Mouse (Mus musculus) MEL-GATA-1-ER (cell line): ENCODE data around the gene Was.
"Not testable (repeated sequence)": the region's sequence is repeated elsewhere in the genome, so short reads cannot be mapped to it uniquely, and the experiment has no call there.

ENCODE experiments used
- DNase-seq: peaks from one replicate; pipeline ENCODE4 v3.0.0-alpha.2; 2012; ENCODE audit warnings: low read depth; ENCODE audit errors: extremely low read depth

The Was gene

DNA sequence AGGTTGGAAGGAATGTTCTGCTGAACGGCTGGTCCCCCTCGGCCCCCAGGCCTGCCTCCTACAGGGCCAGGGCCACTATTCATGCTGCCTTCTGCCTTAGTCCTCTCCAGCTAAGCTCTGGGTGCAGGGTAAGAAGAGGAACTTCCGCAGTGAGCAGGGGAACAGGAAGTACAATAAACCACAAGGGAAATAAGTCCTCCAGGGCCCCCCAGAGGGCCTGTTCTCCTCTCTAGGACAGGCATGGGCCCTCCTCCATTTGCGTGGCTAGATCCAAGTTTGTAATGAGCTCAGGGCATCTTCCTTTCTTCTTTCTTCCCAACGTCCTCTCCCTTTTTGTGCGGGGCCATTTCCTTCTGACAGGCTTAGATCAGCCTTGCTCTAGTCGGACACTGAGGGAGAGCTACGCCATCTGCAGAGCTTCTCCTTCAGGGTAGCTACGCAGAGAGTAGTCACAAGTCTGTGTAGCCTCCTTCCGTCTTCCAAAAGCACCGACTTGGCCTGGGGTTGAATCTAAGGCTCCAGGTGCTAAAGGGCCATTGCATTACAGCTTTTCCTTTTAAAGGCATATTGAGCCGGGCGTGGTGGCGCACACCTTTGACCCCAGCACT, at the start of gene Was:
Gene Was (minus strand): TSS at position 153 of the 608 bp plus-strand sequence.
- DNase-seq: peak; percentile 93

DNA sequence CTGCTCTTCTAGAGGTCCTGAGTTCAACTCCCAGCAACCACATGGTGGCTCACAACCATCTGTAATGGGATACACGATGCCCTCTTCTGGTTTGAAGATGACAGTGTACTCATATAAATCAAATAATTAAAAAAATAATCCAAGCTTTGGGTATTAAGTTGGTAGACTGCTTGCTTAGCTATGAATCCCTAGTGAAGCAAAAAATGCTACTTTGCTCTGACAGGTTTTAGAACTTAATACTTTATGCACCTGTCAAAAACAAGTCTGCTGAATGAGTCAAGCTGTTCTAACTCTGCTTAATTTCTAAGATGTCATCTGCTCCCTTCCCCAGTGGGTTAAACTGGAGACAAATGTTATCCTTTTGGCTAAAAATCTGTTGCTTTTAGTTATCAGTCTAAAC, 49.2 kb upstream of the Was start:
- no peak for DNase-seq

DNA sequence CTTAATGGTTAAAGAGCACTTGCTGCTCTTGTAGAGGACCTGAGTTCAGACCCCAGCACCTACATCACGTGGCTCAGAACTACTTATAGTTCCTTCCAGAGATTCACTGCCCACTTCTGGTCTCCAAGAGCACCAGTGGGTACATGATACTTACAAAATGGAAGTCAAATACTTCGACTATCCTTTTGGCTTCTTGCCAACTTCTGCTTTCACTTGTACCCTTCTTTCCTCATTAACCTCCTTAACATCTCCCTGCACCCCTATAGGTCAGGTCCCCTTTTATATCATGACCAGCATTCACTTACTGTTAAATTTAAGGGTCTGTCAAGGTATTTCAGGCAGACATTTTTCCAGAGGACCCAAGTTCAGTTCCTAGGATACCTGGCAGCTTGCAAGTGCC, 45.6 kb upstream of the Was start:
- DNase-seq: peak; percentile 72

DNA sequence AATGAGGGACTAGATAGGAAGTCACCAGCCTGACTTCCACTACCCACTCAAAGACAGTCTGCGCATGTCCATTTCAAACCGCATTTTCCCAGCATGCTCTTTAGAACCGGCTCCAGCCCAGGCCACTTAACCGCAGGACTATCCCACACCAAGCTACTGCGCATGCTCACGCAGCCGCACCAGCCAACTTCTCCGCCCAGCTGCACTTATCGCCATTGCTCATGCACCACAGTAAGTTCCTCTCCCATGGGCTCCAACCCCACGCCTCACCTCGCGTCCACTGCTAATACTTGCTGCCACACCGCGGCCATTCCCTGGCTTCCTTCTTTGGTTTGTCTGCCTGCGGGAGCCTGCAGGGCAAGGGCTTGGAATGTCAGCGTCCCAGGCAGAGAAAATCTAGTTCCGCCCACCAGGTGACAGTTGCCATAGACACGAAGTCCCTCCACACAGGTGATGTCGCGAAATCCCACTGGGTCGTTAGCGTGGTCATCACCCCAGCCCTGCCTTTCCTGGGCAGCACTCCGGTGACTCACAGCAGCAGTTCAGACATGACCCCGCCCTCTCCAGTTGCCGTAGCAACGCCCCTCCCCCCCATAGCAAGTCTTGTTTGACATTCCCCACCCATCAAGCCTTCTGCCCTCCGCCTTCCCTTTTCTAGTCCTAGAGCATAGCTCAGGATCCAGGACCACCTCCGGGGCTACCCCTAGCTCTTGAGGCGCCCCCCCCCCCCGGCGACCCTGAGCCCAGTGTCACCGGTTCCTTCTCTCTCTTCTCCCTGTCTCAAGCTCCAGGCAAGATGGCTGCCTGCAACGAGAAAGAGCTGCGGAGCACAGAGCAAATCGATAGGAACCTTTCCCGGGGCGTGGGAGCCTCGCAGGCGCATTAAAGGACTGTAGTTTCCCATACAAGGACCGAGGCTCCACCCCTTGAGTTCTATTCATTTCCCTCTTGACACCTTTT, 42.0 kb upstream of the Was start, which contains the start of gene Wdr13:
Gene Wdr13 (minus strand): TSS at position 876 of the 960 bp plus-strand sequence.
- DNase-seq: peak; percentile 98

DNA sequence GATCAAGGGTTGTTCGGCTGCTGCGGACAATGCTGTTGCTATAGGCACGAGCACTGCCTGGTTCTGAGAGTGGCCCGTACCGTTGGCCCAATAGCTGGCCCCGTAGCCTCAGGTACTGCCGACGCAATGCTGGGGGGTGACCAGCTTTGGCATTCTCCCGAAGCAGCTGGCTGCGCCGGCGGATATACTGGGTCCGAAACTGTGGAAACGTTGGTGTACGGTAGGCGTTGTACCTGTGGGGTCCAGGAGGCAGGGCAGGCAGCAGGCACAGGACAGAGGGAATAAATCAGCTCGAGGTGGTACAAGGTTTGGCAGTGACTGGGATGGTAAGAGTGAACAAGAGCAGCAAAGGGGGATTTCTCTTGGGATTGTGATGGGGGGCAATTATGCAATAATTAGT, 41.1 kb upstream of the Was start:
- DNase-seq: no peak

DNA sequence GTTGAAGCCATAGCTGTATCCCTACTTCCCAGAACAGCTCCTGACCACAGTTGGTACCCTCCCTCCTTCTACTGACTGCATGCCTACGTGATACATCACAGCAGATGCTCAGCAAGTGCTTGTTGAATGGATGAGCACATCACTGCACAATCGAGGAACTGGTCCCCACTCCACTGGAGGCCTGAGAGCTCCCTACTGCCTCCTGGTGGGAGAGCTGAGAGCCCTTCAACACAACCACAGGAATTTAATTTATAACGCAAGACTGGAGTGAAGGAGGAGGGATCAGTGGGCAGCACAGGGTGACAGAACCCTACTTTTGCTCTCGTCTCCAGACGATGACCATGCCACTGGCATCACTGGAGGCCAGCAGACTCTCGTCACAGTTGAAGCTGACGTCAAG, 34.9 kb upstream of the Was start:
- no peak for DNase-seq

DNA sequence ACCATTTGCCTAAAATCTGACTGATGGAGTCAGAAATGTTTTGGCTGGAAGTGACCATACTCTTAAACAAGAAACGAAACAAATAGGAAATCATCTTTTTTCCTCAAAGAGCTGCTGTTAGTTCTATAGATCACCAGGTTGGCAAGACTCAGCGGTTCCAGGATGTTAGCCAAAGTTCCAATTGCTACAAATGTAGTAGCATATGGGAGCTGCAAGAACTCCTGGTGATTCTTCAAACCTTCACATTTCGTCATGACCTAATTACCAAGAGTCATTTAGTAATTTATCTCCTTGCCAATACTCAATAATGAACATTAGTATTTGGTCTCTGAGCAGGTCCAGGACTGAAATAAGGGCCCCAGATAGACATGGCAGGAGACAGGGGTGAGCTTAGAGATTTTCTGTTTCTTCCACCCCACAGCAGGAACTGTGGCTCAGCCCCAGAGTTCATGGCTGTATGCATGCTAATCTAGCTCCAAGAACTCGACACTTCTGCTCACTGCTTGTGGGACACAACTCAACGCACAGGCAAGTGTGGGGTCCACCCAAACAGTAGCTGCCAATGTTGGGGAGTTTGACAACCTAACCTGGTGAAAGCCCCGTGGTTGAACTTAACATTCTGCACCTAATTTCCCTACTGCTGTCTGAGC, 33.6 kb upstream of the Was start:
- no peak for DNase-seq

DNA sequence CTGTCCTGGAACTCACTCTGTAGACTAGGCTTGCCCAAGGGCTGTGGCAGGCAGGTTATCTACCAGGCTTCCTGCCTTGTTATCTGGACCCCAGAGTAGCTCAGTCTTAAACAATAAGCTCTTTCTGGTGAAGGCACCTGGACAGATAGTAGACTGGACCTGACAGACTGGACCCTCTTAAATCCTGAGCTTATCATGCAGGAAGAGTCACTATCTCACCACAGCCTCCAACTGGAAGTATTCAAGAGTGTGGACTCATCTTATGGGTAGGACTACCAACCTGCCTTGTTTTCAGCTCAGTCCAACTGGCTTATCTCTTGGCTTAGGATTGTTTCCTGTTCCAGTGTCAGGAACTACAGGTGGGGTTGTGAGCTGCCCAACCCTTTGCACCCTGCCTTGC, 27.0 kb upstream of the Was start:
- no peak for DNase-seq

DNA sequence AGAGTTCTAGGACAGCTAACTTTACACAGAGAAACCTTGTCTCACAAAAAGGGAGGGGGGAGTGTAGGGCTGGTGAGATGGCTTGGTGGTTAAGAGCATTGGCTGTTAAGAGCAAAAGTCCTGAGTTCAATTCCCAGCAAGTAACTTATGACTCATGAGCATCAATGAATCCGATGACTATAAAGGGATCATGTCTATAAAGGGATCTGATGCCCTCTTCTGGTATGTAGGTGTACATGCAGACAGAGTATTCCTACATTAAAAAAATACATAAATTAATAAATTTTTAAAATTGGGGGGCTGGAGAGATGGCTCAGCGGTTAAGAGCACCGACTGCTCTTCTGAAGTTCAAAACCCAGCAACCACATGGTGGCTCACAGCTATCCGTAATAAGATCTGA, 25.0 kb upstream of the Was start:
- DNase-seq: no peak

DNA sequence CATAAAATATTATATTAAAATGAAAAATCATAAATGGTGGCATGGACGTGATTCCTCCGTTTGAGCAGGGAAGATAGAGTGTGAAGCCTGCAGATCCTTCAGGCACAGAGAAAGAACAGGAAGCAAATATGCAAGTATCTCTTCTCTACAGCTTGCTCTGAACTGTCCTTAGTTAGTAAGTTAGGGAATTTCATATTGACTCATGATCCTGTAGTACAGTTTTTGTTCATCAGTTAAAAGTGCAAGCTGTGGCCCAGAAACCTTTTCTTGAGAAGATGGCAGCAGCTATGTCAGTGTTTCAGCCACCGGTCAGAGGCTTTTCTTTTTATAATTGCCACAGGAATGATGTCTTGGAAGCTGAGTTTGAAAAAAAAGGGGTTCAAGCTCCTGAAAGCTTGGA, 14.7 kb upstream of the Was start:
- DNase-seq: no peak

DNA sequence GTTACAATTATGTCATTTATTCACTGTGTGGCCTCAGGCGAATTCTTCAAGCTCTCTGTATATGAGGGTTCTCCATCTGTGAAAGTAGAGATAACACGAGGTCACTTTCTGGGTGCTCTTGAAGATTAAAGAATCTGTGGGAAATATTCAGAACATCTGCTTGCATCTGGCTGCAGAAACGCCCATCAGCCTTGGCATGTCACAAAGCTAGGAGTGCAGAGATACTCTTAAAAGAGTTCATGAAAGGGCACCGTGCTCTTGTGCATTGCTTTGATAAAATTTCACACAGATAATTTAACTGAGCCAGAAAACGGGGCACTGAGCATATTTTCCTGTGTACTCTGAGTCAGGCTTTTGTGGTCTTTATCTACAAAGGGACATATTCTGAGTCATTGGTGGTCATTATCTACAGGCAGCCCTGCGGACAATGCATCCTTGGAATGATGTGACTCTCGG, 11.9 kb upstream of the Was start:
- peak; percentile 98 for DNase-seq

DNA sequence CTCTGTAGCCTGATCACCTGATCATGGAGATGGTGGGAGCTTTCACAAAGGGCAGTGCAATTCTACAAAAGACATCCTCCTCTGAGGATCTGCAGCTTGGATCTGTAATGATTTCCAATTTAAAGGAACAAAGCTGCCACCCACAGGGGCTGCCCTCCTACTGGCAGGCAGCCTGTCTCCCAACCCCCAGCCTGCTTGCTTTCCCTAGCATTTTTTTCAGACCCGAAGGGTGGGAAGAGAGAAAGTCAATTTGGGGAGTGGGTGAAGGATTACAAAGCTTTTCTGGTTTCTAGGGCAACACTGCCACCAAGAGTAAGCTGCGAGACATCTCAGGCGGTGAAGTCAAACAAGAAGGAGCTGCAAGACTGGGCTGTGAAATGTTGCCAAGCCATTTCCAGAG, 10.7 kb upstream of the Was start:
- no peak for DNase-seq

DNA sequence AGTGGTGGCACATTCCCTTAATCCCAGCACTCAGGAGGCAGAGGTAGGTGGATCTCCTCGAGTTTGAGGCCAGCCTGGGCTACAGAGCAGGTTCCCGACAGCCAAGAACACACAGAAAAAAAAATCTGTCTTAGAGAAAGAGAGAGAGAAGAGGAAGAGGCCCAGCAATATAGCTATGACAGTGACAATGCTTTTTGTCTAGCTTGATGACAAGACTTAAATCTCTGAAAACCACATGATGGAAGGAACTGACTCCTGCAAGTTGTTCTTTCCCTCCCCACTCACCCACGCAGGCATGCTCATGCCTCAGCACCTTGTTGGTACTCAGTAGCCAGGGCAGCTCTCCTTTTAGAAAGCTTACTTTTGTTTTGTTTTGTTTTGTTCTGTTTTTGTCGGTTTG, 9.1 kb upstream of the Was start:
- DNase-seq: no peak

DNA sequence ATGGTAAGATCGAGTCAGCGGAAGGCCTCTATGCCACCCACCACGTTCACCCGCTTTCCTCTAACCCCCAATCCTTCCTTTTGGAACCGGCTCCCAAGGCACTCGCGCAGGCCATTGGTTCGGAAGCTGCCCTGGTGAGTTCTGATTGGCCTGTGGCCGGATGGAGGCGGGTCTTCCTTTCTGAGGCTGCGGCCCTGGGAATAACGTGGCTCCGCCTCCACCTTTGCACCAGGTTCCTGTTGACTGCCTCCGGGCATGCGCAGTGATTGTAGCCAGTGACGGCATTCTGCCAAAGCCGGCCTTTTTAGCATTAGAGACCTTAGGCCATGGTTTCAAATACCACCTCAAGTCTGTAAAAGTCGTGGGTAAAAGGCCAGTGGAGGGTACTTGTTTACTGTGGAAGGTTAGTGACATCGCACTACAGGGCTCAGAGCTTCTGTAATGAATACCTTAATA, 6.5 kb upstream of the Was start:
- DNase-seq: peak; percentile 95

DNA sequence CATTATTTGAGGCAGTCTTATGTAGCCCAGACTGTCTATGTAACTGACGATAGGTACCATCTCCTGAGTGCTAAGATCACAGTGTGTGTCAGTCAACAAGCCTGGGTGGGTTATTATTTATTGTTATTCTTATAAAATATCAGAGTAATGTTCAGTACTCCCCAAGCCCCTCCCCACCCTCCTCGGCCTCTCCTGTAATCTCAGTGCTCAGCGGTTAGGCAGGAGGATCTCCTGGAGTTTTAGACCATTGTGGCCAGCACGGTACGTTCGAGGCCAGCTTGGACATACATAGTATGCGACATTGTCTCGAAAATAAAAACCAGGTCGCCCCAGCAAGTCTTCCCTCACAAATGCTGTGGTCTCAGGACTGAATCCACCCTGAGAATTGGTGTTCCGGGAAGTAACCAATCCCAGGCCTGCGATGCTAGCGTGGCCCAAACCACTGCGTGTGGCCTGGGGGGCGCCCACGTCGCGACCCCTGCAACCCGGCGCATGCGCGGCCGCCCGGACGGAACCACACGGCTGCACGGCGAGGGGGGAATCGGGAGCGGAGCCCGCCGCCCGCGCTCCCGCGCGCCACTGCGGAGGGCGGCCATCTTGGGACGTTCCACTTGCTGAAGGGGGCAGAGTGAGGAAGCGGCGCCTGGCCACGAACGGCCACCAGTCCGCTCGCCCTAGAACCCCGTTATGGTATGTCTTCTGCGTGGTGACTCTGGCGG, 5.9 kb upstream of the Was start:
- DNase-seq: not testable (repeated sequence)

DNA sequence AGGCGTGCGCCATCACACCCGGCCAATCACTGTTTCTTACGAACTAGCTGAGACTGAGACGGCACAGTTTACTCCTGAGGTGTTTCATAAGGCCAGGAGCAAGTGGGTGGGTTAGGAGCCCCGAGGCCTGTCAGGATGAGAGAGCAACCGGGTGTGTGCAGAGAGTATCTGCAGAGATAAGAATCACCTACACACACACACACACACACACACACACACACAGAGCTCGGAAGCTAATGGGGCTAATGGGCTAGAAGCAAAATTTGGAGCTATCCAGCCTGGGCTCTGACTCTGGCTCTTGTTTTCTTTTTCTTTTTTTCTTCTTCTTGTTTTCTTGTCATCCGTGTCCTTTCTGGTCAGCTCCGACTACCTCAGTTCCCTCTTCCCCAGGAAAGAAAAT, 5.2 kb upstream of the Was start:
- DNase-seq: no peak

DNA sequence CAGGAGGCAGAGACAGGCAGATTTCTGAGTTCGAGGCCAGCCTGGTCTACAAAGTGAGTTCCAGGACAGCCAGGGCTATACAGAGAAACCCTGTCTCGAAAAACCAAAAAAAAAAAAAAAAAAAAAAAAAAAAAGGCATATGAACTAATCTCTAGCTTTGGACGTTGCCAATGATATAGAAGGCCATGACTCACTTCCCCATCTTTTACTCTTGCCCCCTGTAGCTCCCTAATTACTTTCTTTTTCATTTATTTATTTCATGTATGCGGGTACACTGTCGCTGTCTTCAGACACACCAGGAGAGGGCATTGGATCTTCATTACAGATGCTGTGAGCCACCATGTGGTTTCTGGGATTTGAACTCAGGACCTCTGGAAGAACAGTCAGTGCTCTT, 653 bp upstream of the Was start:
- DNase-seq: not testable (repeated sequence)

DNA sequence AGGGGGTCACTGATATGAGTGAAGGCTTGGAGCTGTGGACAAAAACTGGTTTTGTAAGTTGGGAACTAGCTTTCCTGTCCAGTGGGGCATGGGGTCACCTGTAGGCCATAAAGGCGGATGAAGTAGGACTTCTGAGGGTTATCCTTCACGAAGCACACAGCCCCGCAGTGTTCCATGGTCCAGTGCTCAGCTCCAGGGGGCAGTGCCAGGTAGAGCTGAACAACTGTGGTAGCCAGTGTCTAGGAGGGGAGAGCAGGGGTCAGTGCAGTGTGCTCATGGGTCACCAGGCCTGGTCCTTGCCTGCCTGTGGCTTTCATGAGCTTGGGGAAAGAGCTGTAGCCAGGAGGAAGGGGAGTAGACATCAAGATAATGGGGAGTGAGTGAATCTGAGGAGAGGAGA, 552 bp downstream of the Was start:
- DNase-seq: no peak

DNA sequence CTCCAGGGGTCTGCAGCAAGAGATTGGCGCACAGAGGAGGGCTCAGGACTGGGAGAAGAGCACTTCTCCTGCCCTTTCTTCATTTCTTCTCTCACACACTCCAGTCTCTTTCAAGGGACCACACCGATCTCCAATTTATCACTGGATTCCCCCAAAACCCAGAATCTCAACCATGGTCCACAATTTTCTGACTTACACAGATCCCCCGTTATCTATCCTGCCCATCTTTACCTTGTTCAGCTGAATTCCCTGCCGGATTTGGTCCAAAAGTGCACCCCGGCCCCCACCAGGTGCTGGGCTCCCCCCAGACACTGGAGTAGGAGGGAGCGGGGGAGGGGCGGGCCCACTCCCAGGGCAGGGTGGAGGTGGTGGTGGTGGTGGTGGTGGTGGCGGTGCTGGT, 4.7 kb downstream of the Was start:
- DNase-seq: no peak

DNA sequence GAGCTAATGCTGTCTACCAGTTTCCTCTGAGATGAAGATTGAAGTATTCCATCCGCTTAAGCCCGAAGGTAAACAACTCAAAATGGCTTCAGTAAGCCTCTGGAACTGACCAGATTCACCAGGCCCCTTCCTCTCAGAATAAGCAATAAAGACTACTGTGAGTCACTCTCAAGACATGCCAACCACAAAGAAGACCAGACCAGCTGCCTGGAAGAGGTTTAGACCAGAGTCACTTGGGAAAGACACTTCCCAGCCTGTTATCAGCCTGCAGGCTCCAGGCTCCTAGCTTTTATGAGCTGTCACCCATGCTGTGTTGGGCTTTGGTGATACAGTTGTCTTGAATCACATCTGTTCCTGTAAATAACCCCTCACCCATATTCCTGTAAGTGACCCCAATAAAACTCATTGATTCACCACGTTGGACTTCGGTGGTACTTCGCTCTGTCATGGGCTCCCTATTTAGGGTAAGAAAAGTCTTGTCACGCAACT, 5.5 kb downstream of the Was start:
- DNase-seq: no peak

DNA sequence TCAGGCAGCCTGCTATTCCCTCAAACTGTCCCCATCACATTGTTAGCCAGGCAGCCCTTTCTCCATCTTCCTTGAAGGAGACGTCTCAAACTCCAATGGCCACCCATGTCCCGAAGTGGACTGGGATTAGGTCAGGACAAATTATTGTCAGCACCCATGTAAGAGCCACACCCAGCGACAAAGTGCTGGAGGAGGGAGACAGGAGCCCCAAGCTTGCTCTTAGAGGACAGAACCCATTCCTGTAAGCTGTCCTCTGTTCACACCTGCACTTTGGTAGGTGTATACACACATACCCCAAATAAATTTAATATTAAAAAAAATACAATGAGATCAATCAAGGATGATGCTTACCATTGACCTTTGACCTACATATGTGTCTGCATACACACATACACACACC, 15.2 kb downstream of the Was start:
- no peak for DNase-seq
